1 mouse cellular context compared by ENCODE assay signal in the genomic region with DNA sequence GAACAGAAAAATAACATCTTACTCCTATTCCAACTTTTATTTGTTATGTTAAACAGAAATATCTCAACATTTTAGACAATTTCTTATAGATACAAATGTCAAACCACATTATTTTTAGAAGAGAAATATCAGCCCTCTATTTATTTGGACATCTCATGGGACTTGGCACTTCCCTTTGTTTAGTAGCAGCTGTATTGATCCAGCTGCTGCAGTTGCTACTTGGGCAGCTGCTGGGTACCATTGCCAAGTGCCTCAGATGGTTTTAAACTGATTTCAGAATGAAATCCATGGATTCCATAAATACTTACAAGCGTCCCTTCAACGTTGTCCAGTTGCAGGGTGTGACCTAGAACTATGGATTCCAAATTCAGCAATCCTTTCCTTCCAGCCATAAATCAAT.
TF ChIP-seq lines count a peak whose summit lies in the region.

No protein-coding gene starts in this region.

TF ChIP-seq in myocyte, 11 proteins besides CTCF, POLR2A, EP300 and RAD21 (continued from another document):
- TF ChIP-seq MYOG (IDR thresholded peaks at IDR 0.05; ENCODE audit: control insufficient read depth in 1 of 3, insufficient read depth in 1 of 3, insufficient read length in 2 of 3, low read depth in 2 of 3) (peak in 2 of 3 experiments; percentile 90 to 98), REST (IDR thresholded peaks at IDR 0.05; ENCODE audit: insufficient read depth, insufficient read length) (no peak), POLR2AphosphoS2 (IDR thresholded peaks at IDR 0.05; ENCODE audit: insufficient read length, low read depth) (no peak), TCF3 (IDR thresholded peaks at IDR 0.05; ENCODE audit: insufficient read length, low read depth) (peak; percentile 99), E2F4 (IDR thresholded peaks at IDR 0.05; ENCODE audit: insufficient read depth) (no peak), MAX (IDR thresholded peaks at IDR 0.05; ENCODE audit: low read depth) (no peak)
